Mouse (Mus musculus) heart, embryonic 14.5 days (tissue): ENCODE results near the gene Tmem107. TPM values are rescaled to one million over a fixed set of nuclear protein-coding genes. Genes with fewer than 3 reads are reported as not detected.
A peak's percentile ranks its signal among the peaks of the same experiment; 100 is the strongest.

Experiments used
- ATAC-seq: fragments of 200-750 bp; cut with Nextera tagmentation; 2 replicates; pipeline ENCODE4 v1.8.0; 2017; ENCODE audit warnings: low read depth, moderate TSS enrichment; ENCODE audit not compliant: insufficient number of reproducible peaks, insufficient read depth, low FRiP score
- H3K27ac ChIP-seq, 2 experiments: fragments of 200-500 bp in 1 of 2; fragments of 300-500 bp in 1 of 2; sonication (generic) in 1 of 2; replicated peaks in 1 of 2; 2 replicates each; pipeline ENCODE4 v1.5.1; 2012 to 2014; ENCODE audit warnings: low read depth in 2 of 2, low read length in 2 of 2, control low read depth in 1 of 2, mild to moderate bottlenecking in 1 of 2, mixed read lengths in 1 of 2; ENCODE audit not compliant: control insufficient read depth in 1 of 2, insufficient read depth in 1 of 2
- H3K27me3 ChIP-seq: fragments of 300-500 bp; sonication (generic); 2 replicates; pipeline ENCODE4 v1.6.1; 2014; ENCODE audit warnings: mild to moderate bottlenecking, low read length, control low read depth; ENCODE audit not compliant: control insufficient read depth, insufficient read depth
- H3K36me3 ChIP-seq: fragments of 300-500 bp; sonication (generic); 2 replicates; pipeline ENCODE4 v1.6.1; 2014; ENCODE audit warnings: mild to moderate bottlenecking, control low read depth, low read length, mixed read lengths; ENCODE audit not compliant: control insufficient read depth, insufficient read depth
- H3K4me1 ChIP-seq, 2 experiments: fragments of 200-500 bp in 1 of 2; fragments of 300-500 bp in 1 of 2; sonication (generic) in 1 of 2; 2 replicates each; pipeline ENCODE4 v1.6.1; 2012 to 2014; ENCODE audit warnings: low read length in 2 of 2, control low read depth in 1 of 2, mixed read lengths in 1 of 2; ENCODE audit not compliant: control insufficient read depth in 2 of 2, insufficient read depth in 2 of 2
- H3K4me2 ChIP-seq: fragments of 300-500 bp; sonication (generic); 2 replicates; pipeline ENCODE4 v1.6.1; 2014; ENCODE audit warnings: mild to moderate bottlenecking, low read length
- H3K4me3 ChIP-seq, 2 experiments: fragments of 200-500 bp in 1 of 2; fragments of 300-500 bp in 1 of 2; sonication (generic) in 1 of 2; 2 replicates each; pipeline ENCODE4 v1.5.1; 2012 to 2014; ENCODE audit warnings: low read length in 2 of 2, mild to moderate bottlenecking in 2 of 2, control low read depth in 1 of 2, low read depth in 1 of 2, moderate library complexity in 1 of 2; ENCODE audit not compliant: control insufficient read depth in 1 of 2, insufficient read depth in 1 of 2
- H3K9ac ChIP-seq: fragments of 300-500 bp; sonication (generic); 2 replicates; pipeline ENCODE4 v1.6.1; 2014; ENCODE audit warnings: mild to moderate bottlenecking, low read length
- H3K9me3 ChIP-seq: fragments of 300-500 bp; sonication (generic); 2 replicates; pipeline ENCODE4 v1.6.1; 2016; ENCODE audit warnings: low read length, control low read depth; ENCODE audit not compliant: control insufficient read depth
- WGBS: fragments of 180-500 bp; shearing (Covaris S2); extraction: QIAGEN DNeasy Blood & Tissue Kit; methylation state at CpG from one replicate; pipeline ENCODE4 v1.1.7; 2014; 5-methylcytosine and 5-hydroxymethylcytosine counted together
- polyA plus RNA-seq: library from polyadenylated mRNA; unstranded; fragments of >200 nt; fragmentation: Nextera tagmentation; extraction: Ambion mirVana; gene quantifications from 2 replicates; pipeline ENCODE4 v1.2.1, GENCODE M21; 2014

Gene Tmem107
- polyA plus RNA-seq, 1 experiment from 2014 or later: 33.5 TPM

DNA sequence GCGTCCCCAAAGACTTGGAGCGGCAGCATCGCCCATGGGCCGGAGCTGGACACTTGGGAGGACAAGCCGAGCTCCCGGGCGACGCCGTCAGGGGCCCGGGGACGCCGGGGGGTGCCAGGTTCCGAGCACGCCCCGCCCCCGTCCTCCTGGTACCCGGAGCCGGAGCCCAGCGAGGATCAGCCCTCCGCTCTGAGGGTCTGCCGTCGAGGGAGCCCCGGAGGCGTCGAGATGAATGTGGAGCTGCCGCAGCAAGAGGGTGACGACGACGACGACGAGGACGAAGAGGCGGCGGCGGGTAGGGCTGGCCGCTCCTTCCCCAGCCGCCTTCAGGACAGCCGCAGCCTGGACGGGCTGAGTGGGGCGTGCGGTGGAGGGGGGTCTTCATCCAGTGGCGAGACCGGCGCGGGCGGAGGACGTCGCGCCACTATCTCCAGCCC is 10.6 kb upstream of the Tmem107 start:
- peak overlapping the region; percentile 84 for H3K4me2 ChIP-seq
- ATAC-seq: peak; percentile 20
- H3K27ac ChIP-seq: peak overlapping the region; percentile 75 to 95
- no peaks in the 10 kb centered on the region for H3K27me3 ChIP-seq
- 0% methylated on average over 48 of the region's 49 CpGs for WGBS
- peak overlapping the region; percentile 93 for H3K9ac ChIP-seq
- H3K4me3 ChIP-seq: peak overlapping the region; percentile 73 to 95
- H3K4me1 ChIP-seq: peaks cover 13 to 28% of the 10 kb centered on the region in 2 experiments
- H3K9me3 ChIP-seq: no peaks in the 10 kb centered on the region
- no peaks in the 10 kb centered on the region for H3K36me3 ChIP-seq

DNA sequence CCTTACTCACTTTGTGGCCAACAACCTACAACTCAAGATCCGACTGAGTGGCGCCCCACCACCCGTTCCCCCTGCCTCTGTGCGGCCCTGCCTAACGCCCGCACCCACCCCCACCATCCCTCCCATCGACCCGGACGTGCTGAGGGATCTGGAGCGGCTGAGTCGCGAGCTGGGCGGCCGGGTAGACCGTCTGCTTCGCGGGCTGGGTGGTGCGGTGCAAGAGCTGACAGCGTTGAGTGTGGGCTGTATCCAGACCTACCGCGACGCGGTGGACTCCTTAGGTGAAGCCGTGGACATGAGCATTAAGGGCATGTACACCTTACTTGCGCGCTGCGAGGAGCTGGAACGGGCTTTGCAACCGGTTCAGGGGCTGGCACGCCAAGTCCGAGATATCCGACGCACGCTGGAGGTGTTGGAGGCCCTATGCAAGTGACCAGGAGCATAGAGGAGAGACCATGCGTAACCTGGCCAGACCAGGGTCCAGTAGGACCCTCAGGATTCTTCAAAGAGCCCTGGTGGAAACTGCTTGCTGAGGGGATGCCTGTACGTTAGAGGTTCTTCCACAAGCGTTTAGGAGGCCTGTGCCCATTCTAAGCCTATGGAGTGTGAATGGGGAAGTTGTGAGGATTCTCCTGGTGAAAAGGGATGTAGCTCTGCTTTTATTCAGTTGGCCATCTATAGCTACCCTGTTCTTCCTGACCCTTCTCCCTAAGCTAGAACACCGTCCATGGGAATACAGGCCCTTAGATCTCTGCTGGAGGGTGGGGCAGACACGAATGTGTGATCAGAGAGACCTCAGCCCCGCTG is 10.0 kb upstream of the Tmem107 start:
- H3K27ac ChIP-seq: peak overlapping the region; percentile 75 to 95
- H3K4me2 ChIP-seq: peak overlapping the region; percentile 84
- H3K9ac ChIP-seq: peak overlapping the region; percentile 93
- H3K9me3 ChIP-seq: no peaks in the 10 kb centered on the region
- peaks cover 13 to 28% of the 10 kb centered on the region in 2 experiments for H3K4me1 ChIP-seq
- H3K27me3 ChIP-seq: no peaks in the 10 kb centered on the region
- no peak for ATAC-seq
- H3K4me3 ChIP-seq: peak overlapping the region; percentile 73 to 95
- H3K36me3 ChIP-seq: no peaks in the 10 kb centered on the region
- 1% methylated on average over 40 of the region's 40 CpGs for WGBS

DNA sequence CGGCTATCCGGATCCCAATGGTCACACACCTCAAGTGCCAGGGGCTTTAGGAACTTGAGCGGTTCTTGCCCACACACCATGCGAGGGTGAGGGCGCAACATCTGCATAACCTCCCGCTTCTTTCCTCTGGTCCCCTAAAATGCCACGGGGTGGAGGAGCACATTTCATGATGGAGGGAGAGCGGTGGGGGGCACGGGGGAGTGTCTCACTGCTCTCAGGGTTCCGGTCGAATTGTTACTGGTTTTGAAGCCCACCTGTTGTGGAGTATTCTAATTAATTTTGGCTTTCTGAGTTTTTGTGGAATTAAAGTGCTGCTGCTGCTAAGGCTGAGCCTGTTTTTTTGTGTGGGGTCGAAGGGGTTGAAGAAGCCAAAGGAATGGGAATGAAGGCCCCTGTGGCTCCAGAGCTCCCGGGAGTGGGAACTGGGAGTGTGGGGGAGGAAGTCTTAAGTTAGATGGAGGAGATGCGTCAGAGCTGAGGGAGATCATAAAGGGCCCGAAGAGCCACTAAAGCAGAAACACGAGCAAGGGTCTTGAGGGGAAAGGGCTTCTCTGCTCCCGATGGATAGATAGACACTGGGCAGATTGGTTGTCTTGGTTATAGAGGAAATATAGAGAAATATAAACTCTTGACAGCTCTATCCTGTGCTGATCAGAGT is 9.2 kb upstream of the Tmem107 start:
- Histone ChIP-seq H3K27ac (peak overlapping the region in 1 of 2 experiments; percentile 95; a peak in 1 of 4 replicates), H3K4me2 (peak overlapping the region; percentile 84), H3K4me1 (peaks cover 17 to 29% of the 10 kb centered on the region in 2 experiments), H3K4me3 (peak overlapping the region; percentile 73 to 95), H3K9me3 (no peaks in the 10 kb centered on the region), H3K9ac (peak overlapping the region; percentile 93), H3K27me3 (no peaks in the 10 kb centered on the region), H3K36me3 (no peaks in the 10 kb centered on the region)
- ATAC-seq: no peak
- WGBS: 13% methylated on average over 17 of the region's 17 CpGs

DNA sequence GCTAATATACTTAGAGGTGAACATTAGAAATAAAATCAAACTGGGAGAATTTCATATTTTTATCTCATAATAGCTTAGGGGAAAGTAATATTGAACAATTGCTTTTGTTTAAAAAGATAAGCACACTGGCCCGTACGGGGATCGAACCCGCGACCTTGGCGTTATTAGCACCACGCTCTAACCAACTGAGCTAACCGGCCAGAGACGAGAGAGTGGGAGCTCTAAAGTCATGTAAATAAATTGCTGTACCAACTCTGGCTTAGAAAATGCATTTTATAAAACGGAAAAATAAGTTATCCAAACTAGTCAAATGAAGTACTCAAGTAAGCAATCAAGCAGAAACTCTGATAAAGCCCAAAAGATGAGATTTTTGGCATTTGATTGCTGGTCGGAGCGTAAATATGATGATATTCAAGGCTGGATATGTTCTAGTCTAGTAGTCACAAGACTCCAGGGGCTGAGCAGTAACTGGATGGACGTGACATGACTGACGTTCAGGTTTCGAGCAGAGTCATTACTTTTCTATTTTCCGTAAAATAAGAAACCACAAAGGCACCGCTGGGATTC is 8.3 kb upstream of the Tmem107 start:
- WGBS: under 1% methylated on average over 17 of the region's 17 CpGs
- Histone ChIP-seq H3K36me3 (no peaks in the 10 kb centered on the region), H3K27ac (peak overlapping the region; percentile 44 to 79; a peak in 3 of 4 replicates), H3K9ac (peak overlapping the region; percentile 62), H3K4me3 (peak overlapping the region; percentile 36 to 95; a peak in 3 of 4 replicates), H3K27me3 (no peaks in the 10 kb centered on the region), H3K4me1 (peaks cover 22 to 36% of the 10 kb centered on the region in 2 experiments), H3K4me2 (peak overlapping the region; percentile 84), H3K9me3 (no peaks in the 10 kb centered on the region)
- no peak for ATAC-seq

DNA sequence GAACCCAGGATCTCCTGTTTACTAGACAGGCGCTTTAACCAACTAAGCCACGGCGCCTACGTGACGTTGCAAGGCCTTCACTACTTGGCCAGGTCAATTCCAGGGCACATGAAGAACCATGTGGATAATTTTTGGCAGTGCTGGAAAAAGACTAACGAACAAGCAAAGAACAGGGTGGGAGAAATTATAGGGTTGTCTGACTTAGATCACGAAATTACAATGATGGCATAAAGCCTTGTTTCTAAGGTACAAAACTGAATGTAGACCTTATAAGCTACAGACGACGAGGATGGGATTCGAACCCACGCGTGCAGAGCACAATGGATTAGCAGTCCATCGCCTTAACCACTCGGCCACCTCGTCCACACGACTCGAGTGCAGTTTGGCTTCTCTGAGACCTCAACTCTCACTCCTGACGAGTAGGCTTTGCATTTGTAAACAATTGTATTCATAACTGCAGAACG is 7.8 kb upstream of the Tmem107 start:
- H3K9me3 ChIP-seq: no peaks in the 10 kb centered on the region
- H3K27me3 ChIP-seq: no peaks in the 10 kb centered on the region
- H3K9ac ChIP-seq: peak overlapping the region; percentile 81
- under 1% methylated on average over 19 of the region's 19 CpGs for WGBS
- peak overlapping the region; percentile 68 to 95 for H3K4me3 ChIP-seq
- peak; percentile 34 for ATAC-seq
- H3K36me3 ChIP-seq: no peaks in the 10 kb centered on the region
- H3K4me2 ChIP-seq: peak overlapping the region; percentile 84
- peak overlapping the region; percentile 77 to 79 for H3K27ac ChIP-seq
- peaks cover 24 to 41% of the 10 kb centered on the region in 2 experiments for H3K4me1 ChIP-seq

DNA sequence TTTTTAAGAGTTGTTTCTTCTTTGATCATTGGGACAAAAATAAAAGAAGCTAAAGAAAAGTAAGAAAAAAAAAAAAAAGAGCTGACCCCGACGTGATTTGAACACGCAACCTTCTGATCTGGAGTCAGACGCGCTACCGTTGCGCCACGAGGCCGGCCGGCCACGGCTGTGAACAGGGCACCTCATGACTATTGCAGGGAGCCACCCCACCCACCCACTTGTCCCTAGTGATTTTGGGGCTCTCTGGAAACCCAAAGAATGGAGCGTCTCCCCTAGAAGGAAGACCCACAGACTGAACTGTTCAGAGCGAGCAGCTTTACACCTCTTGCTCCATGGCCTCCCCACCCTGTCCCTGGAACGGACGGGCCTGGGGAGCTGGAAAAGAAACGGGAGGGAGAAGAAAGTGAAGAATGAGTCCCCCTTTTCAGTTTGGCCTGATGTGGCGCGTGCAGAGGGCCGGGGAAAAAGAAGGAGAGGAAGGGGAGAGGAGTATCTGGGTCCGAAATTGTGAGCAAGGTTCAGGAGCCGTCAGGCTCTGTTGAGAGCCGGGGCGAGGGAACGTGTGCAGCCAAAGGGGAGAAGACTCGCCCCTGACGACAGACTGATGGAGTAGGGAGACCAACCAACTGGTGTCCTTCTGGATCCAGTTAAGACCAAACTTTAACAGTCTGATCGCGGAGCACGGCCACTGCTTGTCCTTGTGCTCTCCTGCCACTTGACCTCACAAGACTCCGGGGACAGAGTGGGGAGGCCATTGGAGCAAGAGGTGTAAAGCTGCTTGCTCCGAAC is 7.0 kb upstream of the Tmem107 start:
- peak overlapping the region; percentile 83 to 86 for H3K27ac ChIP-seq
- H3K9ac ChIP-seq: peak overlapping the region; percentile 81
- H3K36me3 ChIP-seq: no peaks in the 10 kb centered on the region
- ATAC-seq: no peak
- H3K4me2 ChIP-seq: peak overlapping the region; percentile 84
- H3K9me3 ChIP-seq: no peaks in the 10 kb centered on the region
- under 1% methylated on average over 30 of the region's 31 CpGs for WGBS
- peaks cover 21 to 35% of the 10 kb centered on the region in 2 experiments for H3K4me1 ChIP-seq
- no peaks in the 10 kb centered on the region for H3K27me3 ChIP-seq
- peak overlapping the region; percentile 68 to 95 for H3K4me3 ChIP-seq
